Mouse (Mus musculus) C2C12 (cell line): Measurements from ENCODE around the gene Gm10354. TPM values are rescaled to one million over a fixed set of nuclear protein-coding genes. Genes with fewer than 3 reads are reported as not detected.
"Not testable (repeated sequence)": the region's sequence is repeated elsewhere in the genome, so short reads cannot be mapped to it uniquely, and the experiment has no call there.

Experiments used
- H3K27me3 ChIP-seq: one replicate; pipeline ENCODE4 v1.6.1; 2011; ENCODE audit not compliant: control insufficient read depth, insufficient read depth, insufficient read length
- H3K36me3 ChIP-seq: one replicate; pipeline ENCODE4 v1.6.1; 2011; ENCODE audit not compliant: control insufficient read depth, insufficient read depth
- H3K4me3 ChIP-seq: one replicate; pipeline ENCODE4 v1.5.1; 2011; ENCODE audit warnings: mild to moderate bottlenecking, control low read depth; ENCODE audit not compliant: poor library complexity, insufficient read depth, severe bottlenecking
- H3K79me2 ChIP-seq: one replicate; pipeline ENCODE4 v1.6.1; 2011; ENCODE audit not compliant: control insufficient read depth, insufficient read depth
- H3K79me3 ChIP-seq: one replicate; pipeline ENCODE4 v1.6.1; 2011; ENCODE audit warnings: low read depth, control low read depth
- H3ac ChIP-seq: one replicate; pipeline ENCODE3; 2011; ENCODE audit warnings: low read depth; ENCODE audit not compliant: control insufficient read depth, insufficient read length
- polyA plus RNA-seq: library from polyadenylated mRNA; unstranded; fragments of >200 nt; fragmentation: generic; extraction: Trizol; gene quantifications from one replicate; pipeline ENCODE4 v1.2.1, GENCODE M21; 2012; ENCODE audit warnings: missing spikeins

The Gm10354 gene
- polyA plus RNA-seq, 1 experiment: 0.08 TPM

DNA sequence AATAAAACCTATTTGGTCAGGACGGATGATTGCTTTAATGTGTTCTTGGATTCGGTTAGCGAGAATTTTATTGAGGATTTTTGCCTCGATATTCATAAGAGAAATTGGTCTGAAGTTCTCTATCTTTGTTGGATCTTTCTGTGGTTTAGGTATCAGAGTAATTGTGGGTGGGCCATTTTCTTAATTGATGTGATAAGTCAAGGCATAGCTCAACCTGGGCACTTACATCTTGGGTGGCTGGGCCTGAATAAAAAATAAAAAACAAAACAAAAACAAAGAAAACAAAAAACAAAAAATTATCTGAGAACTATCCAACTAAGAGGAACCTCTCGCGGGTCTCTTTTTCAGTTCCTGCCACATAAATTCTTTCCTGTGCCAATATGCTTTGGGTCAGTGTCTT, 15.4 kb upstream of the Gm10354 start:
- not testable (repeated sequence) for H3K79me3 ChIP-seq, H3K79me2 ChIP-seq, H3K36me3 ChIP-seq, H3K4me3 ChIP-seq, H3ac ChIP-seq, H3K27me3 ChIP-seq

DNA sequence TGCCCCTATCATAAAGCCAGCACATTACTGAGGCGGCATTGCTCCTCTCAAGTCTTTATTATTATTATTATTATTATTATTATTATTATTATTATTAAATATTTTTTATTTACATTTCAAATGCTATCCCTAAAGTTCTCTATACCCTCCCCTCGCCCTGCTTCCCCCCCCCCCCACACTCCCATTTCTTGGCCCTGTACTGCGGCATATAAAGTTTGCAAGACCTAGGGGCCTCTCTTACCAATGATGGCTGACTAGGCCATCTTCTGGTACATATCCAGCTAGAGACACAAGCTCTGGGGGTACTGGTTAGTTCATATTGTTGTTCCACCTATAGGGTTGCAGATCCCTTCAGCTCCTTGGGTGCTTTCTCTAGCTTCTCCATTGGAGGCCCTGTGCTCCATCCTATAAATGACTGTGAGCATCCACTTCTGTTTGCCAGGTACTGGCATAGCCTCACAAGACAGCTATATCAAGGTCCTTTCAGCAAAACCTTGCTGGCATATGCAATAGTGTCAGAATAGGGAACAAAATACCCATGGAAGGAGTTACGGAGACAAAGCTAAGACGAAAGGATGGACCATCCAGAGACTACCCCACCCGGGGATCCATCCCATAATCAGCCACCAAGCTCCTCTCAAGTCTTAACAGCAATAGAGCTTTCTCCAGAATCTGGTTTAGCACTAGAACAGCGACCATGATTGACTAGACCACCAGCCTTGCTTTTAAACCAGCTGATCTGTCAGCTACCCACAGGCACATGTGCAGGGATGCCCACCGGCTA, 11.8 kb upstream of the Gm10354 start:
- not testable (repeated sequence) for H3K36me3 ChIP-seq, H3K4me3 ChIP-seq, H3K79me2 ChIP-seq, H3K79me3 ChIP-seq, H3K27me3 ChIP-seq, H3ac ChIP-seq

DNA sequence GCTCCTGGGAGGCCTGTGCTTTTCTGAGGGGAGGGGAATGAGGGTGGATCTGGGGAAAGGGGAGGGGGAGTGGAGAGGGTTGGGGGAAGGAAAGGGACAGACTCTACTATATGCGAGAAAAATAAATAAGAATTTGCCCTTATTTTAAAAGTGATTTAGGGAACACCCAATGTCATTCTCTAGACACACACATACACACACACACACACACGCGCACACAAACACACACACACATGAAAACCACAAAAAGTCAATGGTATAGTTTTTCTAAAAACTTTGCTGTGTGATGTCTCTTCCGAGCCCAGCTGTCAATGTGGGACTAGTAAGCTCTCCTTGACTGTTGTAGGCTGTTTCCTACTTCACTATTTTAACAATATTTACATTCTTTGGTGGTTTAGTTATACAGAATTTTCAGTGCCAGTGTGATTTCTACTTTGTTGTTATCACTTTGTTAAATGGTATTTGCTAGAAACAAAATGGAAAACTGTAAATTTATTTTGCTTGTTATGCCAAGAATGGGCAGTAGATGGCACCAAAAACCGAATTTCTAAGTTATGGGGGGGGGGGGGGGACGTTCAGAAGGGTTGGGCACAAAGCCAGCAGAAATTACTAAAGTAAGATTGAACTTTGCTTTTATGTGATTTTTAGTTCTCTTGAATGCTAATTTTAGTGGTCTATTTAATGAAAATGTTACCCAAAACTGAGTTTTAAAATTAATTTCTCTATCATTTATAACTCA, 8.1 kb upstream of the Gm10354 start:
- not testable (repeated sequence) for H3K79me2 ChIP-seq, H3ac ChIP-seq, H3K27me3 ChIP-seq, H3K79me3 ChIP-seq, H3K4me3 ChIP-seq, H3K36me3 ChIP-seq

DNA sequence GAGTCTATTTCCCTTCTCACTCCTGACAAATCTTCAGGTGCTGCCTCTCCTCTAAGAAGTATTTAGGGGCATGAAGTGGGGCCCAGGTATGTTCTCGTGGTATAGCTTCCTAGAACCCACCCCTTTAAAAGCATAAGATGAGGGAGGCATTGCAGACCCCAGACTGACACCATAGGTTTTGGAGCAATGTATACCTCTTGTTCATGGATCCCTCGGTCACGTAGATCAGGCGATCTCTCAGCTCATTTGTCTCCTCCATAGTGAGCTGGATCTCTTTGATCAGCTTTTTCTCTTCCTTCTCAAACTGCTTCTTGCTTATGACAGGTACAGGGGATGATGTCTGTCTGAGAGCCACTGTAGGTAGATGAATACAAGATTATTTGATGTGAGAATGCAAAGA, 1.4 kb downstream of the Gm10354 start:
- H3K27me3 ChIP-seq, H3K79me3 ChIP-seq: not testable (repeated sequence)

DNA sequence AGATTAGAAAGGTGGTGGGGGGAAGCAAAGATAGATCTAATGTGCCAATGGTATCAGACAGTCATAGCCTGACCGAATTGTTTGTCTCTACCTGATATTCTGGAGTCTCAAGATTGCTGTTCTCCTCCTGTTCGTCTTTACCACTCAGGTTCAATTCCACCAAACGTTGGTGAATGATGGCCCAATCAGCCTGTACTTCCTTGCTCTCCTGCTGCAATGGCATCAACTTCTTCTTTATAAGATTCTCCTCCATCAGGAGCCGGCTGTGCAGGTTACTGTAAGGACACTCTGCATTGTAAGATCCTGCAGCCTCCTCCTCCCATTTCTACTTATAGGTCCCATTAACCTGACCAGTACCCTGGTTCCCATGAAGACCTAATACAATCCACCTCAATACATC, 3.4 kb downstream of the Gm10354 start:
- H3K4me3 ChIP-seq, H3K27me3 ChIP-seq, H3K79me2 ChIP-seq, H3K79me3 ChIP-seq, H3ac ChIP-seq, H3K36me3 ChIP-seq: not testable (repeated sequence)

More for the DNA sequence above, 1.4 kb downstream of the Gm10354 start:
- not testable (repeated sequence) for H3K36me3 ChIP-seq, H3ac ChIP-seq, H3K4me3 ChIP-seq, H3K79me2 ChIP-seq

DNA sequence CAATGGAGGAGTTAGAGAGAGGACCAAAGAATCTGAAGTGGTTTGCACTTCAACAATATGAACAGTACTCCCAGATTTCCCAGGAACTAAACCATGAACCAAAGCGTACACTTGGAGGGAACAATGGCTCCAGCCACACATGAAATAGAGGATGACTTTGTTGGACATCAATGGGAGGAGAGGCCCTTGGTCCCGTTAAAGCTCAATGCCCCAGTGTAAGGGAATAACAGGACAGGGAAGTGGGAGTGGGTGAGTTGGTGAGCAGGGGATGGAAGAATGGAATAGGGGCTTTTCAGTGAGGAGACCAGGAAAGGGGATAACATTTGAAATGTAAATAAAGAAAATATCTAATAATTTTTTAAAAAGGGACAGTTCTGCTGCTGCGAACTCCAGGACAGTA, 5.9 kb downstream of the Gm10354 start:
- not testable (repeated sequence) for H3K27me3 ChIP-seq, H3ac ChIP-seq, H3K4me3 ChIP-seq, H3K36me3 ChIP-seq, H3K79me2 ChIP-seq, H3K79me3 ChIP-seq

DNA sequence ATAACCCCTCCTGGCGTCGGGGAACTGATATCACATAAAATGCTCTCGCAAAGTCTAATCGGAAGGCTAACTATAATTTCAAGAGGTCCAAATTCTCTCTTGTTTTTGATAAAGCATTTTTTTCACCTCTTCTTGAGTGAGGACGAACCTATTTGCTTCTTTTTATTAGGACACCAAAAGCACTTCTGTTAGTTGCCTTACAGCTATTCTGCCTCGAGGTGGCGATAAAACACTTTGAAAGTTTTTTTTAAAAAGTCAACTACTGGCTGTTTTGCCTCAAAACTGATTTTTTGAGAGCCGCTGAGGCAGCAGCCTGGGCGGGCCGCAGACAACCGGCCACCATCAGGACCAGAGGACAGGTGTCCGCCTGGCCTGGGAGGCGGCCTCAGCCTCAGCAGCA, 14.9 kb downstream of the Gm10354 start:
- H3K36me3 ChIP-seq, H3K27me3 ChIP-seq, H3K79me2 ChIP-seq, H3ac ChIP-seq, H3K79me3 ChIP-seq, H3K4me3 ChIP-seq: not testable (repeated sequence)

DNA sequence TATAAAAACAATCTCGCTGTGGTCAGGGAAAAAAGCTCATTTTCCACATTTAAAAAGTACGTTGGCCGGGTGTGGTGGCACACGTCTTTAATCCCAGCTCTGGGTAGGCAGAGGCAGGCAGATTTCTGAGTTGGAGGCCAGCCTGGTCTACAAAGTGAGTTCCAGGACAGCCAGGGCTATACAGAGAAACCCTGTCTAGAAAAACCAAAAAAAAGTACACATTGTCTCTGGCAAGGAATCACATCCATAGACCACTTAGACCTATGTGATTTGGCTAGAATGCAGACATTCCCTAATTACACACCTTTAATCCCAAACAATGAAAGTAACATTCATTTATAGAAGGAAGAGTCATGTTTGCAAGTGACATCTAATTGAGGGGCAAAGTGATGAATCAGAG, 17.2 kb downstream of the Gm10354 start:
- not testable (repeated sequence) for H3K36me3 ChIP-seq

DNA sequence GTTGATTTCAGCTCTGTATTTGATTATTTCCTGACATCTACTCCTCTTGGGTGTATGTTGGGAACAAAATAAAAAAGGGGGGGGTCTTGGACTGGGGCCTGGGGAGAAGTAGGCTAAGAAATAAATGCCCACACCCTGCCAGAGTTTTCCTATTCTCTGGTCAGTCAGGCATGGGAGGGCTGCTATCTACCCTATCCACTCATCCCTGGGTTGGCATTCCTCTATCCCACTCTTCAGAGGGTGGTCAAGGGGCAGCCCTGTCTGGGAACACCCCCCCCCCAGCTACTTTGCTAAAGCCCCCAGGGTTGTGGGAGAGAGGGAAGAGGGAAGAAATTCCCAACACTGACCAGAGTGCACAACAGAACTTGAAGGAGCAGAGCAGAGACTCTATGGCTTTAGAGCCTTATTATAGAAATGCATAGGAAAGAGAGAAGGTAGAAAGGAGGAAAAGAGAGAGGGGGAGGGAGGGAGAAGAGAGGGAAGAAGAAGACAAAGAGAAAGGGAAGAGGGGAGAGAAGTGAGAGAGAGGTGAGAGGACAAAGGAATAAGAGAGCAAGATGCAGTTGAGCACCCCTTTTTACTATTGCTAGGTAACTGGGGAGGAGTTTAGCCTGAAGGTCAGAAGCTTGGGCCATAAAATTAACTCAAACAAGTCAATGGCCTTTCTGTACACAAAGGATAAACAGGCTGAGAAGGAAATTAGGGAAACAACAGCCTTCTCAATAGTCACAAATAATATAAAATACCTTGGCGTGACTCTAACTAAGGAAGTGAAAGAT, 22.6 kb downstream of the Gm10354 start:
- H3K79me2 ChIP-seq, H3K27me3 ChIP-seq, H3K4me3 ChIP-seq, H3K79me3 ChIP-seq, H3K36me3 ChIP-seq, H3ac ChIP-seq: not testable (repeated sequence)

More for the DNA sequence above, 17.2 kb downstream of the Gm10354 start:
- H3K79me2 ChIP-seq, H3ac ChIP-seq, H3K27me3 ChIP-seq, H3K4me3 ChIP-seq, H3K79me3 ChIP-seq: not testable (repeated sequence)

DNA sequence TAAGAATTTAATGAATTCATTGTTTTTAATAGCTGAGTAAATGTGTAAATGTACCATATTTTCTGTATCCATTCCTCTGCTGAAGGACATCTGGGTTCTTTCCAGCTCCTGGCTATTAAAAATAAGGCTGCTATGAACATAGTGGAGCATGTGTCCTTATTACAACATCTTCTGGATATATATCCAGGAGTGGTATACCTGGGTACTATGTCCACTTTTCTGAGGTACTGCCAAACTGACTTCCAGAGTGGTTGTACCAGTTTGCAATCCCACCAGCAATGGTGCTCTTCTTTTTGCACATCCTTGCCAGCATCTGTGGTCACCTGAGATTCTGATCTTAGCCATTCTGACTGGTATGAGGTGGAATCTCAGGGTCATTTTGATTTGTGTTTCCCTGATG, 25.1 kb downstream of the Gm10354 start:
- not testable (repeated sequence) for H3ac ChIP-seq, H3K4me3 ChIP-seq, H3K79me2 ChIP-seq, H3K27me3 ChIP-seq, H3K36me3 ChIP-seq, H3K79me3 ChIP-seq

DNA sequence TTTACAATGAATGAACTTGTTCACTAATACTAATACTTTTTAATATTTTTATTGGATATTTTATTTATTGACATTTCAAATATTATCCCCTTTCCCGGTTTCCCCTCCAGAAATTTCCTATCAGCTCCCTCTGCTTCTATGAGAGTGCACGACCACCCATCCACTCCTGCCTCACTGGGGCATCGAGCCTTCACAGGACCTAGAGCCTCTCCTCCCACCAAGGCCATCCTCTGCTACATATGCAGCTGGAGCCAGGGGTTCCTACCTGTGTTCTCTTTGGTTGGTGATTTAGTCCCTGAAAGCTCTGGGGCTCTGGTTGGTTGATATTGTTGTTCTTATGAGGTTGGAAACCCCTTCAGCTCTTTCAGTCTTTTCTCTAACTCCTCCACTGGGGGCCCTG, 26.0 kb downstream of the Gm10354 start:
- not testable (repeated sequence) for H3ac ChIP-seq, H3K79me3 ChIP-seq, H3K79me2 ChIP-seq, H3K4me3 ChIP-seq, H3K27me3 ChIP-seq, H3K36me3 ChIP-seq
